Mouse (Mus musculus): ENCODE measurements around the gene Sco1.

DNA sequence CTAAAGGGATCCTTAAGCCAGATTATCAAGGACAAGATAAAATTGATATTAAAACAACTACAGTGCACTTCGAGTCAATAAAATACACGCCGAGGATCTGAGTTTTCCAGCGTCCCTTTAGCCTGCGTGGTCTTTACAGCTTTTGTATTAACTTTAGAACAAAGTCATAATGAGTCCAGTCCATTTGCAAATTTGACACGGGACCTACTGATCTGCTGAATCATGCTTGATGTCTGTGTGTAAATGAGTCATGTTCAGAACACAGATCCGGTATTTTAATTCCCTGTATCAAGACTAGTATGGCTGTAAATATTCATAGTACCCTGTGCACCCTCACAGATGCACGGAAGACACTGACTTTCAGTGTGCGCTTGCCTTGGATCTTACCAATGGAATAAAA lies 15.6 kb upstream of the Sco1 start:
- no peak for TF ChIP-seq POLR2A (IDR thresholded peaks at IDR 0.05; ENCODE audit: insufficient read depth, low read depth, low read length)
- no peak for TF ChIP-seq CTCF (IDR thresholded peaks at IDR 0.05; ENCODE audit: insufficient read depth, low read depth, low read length)
